Mouse (Mus musculus) liver, adult 2 months (tissue): ENCODE measurements around the gene Slc26a10.

Experiments
- CTCF ChIP-seq: fragments of 200-500 bp; IDR thresholded peaks from 2 replicates; pipeline ENCODE4 v1.5.1; 2011; ENCODE audit warnings: low read depth, low read length, control low read depth
- POLR2A ChIP-seq: fragments of 200-500 bp; IDR thresholded peaks from 2 replicates; pipeline ENCODE4 v1.6.1; 2011; ENCODE audit warnings: low read length, control low read depth; ENCODE audit not compliant: insufficient read depth; ENCODE audit errors: extremely low read depth

DNA sequence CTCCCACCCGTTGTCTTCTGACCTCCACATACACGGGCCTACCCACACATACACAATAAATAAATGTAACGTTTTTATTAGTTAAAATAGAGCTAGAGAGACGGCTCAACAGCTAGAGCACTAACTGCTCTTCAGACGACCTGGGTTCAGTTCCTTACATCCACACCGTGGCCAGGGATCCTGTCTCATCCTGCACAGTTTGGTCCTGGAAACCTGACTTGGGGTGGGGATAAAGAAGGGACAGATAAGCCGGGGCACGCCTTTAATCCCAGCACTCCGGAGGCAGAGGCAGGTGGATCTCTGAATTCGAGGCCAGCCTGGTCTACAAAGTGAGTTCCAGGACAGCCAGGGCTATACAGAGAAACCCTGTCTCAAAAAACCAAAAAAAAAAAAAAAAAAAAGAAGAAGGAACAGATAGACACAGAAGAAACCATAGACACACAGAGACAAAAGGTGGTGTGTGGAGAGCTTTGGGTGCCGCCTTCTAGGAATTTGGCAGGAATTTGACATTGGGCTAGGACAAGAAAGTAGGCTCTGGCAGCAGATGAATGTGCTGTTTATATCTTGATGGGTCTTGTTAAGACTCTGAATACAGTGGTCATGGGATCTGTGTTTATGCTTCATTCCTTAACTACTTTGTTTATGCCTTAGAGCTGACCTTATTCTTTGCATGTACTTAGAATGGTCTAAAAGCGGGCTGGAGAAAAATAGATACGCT is 33.4 kb upstream of the Slc26a10 start:
- TF ChIP-seq POLR2A = no peak
- no peak for TF ChIP-seq CTCF
